ENCODE assay signal across 8 mouse cellular contexts in genomic region chr1:24678205-24678917, GRCm38 (mm10). TPM values are rescaled to one million over a fixed set of nuclear protein-coding genes. Genes with fewer than 3 reads are reported as not detected.
DNase-seq lines count a peak whose midpoint lies in the region; ATAC-seq lines count a peak whose summit lies in the region.

Gene Lmbrd1, plus strand, starts transcription at chr1:24678630.

- H3K36me3 ChIP-seq in hindbrain, embryonic 12.5 days, result no peaks in the 10 kb centered on the region

- DNase-seq in NIH3T3 (ENCODE audit: low read depth), result peak; percentile 97
- peak; percentile 98 to 99 for DNase-seq in cerebellum, postnatal 10 days
- DNase-seq in frontal cortex, postnatal 10 days (ENCODE audit: low spot score in 2 of 2), result peak; percentile 89 to 95
- peak; percentile 95 to 96 for DNase-seq in layer of hippocampus, postnatal 14 days (ENCODE audit: low spot score in 2 of 2)
- DNase-seq in lung, postnatal 14 days, result peak; percentile 96
- DNase-seq in retina, adult 2 months (ENCODE audit: low read depth, low spot score), result peak; percentile 85
- peak; percentile 95 to 97 for DNase-seq in thymus, postnatal 36 days

- peak within 1 kb of the TSS; percentile 63 for H3K4me2 ChIP-seq in hindbrain, embryonic 12.5 days (replicated peaks)

- 2% methylated on average over 49 of the region's 54 CpGs for WGBS in hindbrain, embryonic 12.5 days

- no peaks in the 10 kb centered on the region for H3K9me3 ChIP-seq in hindbrain, embryonic 12.5 days (replicated peaks)

- H3K27me3 ChIP-seq in hindbrain, embryonic 12.5 days, result no peaks in the 10 kb centered on the region

- peaks cover 6% of the 10 kb centered on the region for H3K4me1 ChIP-seq in hindbrain, embryonic 12.5 days

- peak within 1 kb of the TSS; percentile 85 for H3K27ac ChIP-seq in hindbrain, embryonic 12.5 days

- peak within 1 kb of the TSS; percentile 77 for H3K9ac ChIP-seq in hindbrain, embryonic 12.5 days

- peak within 1 kb of the TSS; percentile 69 for H3K4me3 ChIP-seq in hindbrain, embryonic 12.5 days

- peak; percentile 97 for ATAC-seq in hindbrain, embryonic 12.5 days (ENCODE audit: low FRiP score)

RNA-seq across cellular contexts. Expression of gene Lmbrd1, which starts in this region (rescaled TPM):
- 31.0 and 37.4 TPM in 2 replicates for polyA plus RNA-seq in hindbrain, embryonic 12.5 days (2016; fragmentation: Nextera tagmentation; extraction: Ambion mirVana)
- 100 to 1,000 TPM in 1 of 2 experiments, 10 to 100 TPM in 1; 100.0 to 102 TPM for total RNA-seq in layer of hippocampus, postnatal 14 days (2021)

Comparison
In these comparisons a context has a peak if more than half of its experiments do, and no peak if none do; other contexts are left out.
1. Peak in every context shown above with its lines: DNase-seq, ATAC-seq, H3K4me3 ChIP-seq and H3K27ac ChIP-seq.